Mouse (Mus musculus) heart, embryonic 11.5 days (tissue): Measurements from ENCODE around the gene Hecw2. TPM values are rescaled to one million over a fixed set of nuclear protein-coding genes. Genes with fewer than 3 reads are reported as not detected.

Source experiments
- ATAC-seq: fragments of 200-750 bp; cut with Nextera tagmentation; replicated peaks from 2 replicates; pipeline ENCODE4 v1.8.0; 2017; ENCODE audit warnings: moderate library complexity; ENCODE audit not compliant: insufficient number of reproducible peaks, low FRiP score, low TSS enrichment
- H3K27ac ChIP-seq: fragments of 300-500 bp; sonication (generic); 2 replicates; pipeline ENCODE4 v1.5.1; 2014; ENCODE audit warnings: mild to moderate bottlenecking, low read depth, low read length
- H3K27me3 ChIP-seq: fragments of 300-500 bp; sonication (generic); 2 replicates; pipeline ENCODE4 v1.6.1; 2014; ENCODE audit warnings: mild to moderate bottlenecking, low read length, mixed read lengths; ENCODE audit not compliant: control insufficient read depth, insufficient read depth
- H3K36me3 ChIP-seq: fragments of 300-500 bp; sonication (generic); 2 replicates; pipeline ENCODE4 v1.6.1; 2014; ENCODE audit warnings: mild to moderate bottlenecking, low read length, moderate library complexity, mixed read lengths; ENCODE audit not compliant: control insufficient read depth, insufficient read depth
- H3K4me1 ChIP-seq: fragments of 300-500 bp; sonication (generic); 2 replicates; pipeline ENCODE4 v1.6.1; 2014; ENCODE audit warnings: low read length; ENCODE audit not compliant: control insufficient read depth, insufficient read depth
- H3K4me2 ChIP-seq: fragments of 300-500 bp; sonication (generic); 2 replicates; pipeline ENCODE4 v1.6.1; 2014; ENCODE audit warnings: mild to moderate bottlenecking, moderate library complexity
- H3K4me3 ChIP-seq: fragments of 300-500 bp; sonication (generic); 2 replicates; pipeline ENCODE4 v1.5.1; 2014; ENCODE audit warnings: low read depth, low read length
- H3K9ac ChIP-seq: fragments of 300-500 bp; sonication (generic); 2 replicates; pipeline ENCODE4 v1.6.1; 2014; ENCODE audit warnings: mild to moderate bottlenecking, low read depth, low read length, moderate library complexity
- H3K9me3 ChIP-seq: fragments of 300-500 bp; sonication (generic); replicated peaks from 2 replicates; pipeline ENCODE4 v1.6.1; 2016; ENCODE audit warnings: low read length; ENCODE audit not compliant: control insufficient read depth
- WGBS: fragments of 180-500 bp; shearing (Covaris S2); extraction: QIAGEN DNeasy Blood & Tissue Kit; methylation state at CpG from one replicate; pipeline ENCODE4 v1.1.7; 2014; ENCODE audit not compliant: insufficient replicate concordance; 5-methylcytosine and 5-hydroxymethylcytosine counted together
- polyA plus RNA-seq: library from polyadenylated mRNA; unstranded; fragments of >200 nt; fragmentation: Nextera tagmentation; extraction: Ambion mirVana; gene quantifications from 2 replicates; pipeline ENCODE4 v1.2.1, GENCODE M21; 2014

The Hecw2 gene
- polyA plus RNA-seq, 1 experiment from 2014 or later, result 6.5 TPM

GRCm38 (mm10) chr1:53986185-53986892 lies 208.6 kb downstream of the Hecw2 start:
- no peak overlapping the region for H3K27ac ChIP-seq
- no peaks in the 10 kb centered on the region for H3K36me3 ChIP-seq
- no peak overlapping the region for H3K4me3 ChIP-seq
- no peaks in the 10 kb centered on the region for H3K27me3 ChIP-seq
- 72% methylated on average over 8 of the region's 8 CpGs for WGBS
- H3K4me1 ChIP-seq, result peaks cover 9% of the 10 kb centered on the region
- no peak overlapping the region for H3K4me2 ChIP-seq
- H3K9ac ChIP-seq, result no peak overlapping the region
- no peaks in the 10 kb centered on the region for H3K9me3 ChIP-seq
- ATAC-seq, result no peak

- H3K4me1 ChIP-seq, result peaks cover 6% of the 10 kb centered on the region; the same call in 1 of the 2 replicates
- no peaks in the 10 kb centered on the region for H3K9me3 ChIP-seq
- no peaks in the 10 kb centered on the region for H3K36me3 ChIP-seq
- WGBS, result 60% methylated on average over 2 of the region's 2 CpGs
- peak overlapping the region; percentile 73 for H3K27ac ChIP-seq
- peak overlapping the region; percentile 47 for H3K4me2 ChIP-seq
- H3K4me3 ChIP-seq, result peak overlapping the region; percentile 4; the same call in 1 of the 2 replicates
- H3K27me3 ChIP-seq, result no peaks in the 10 kb centered on the region
- peak; percentile 55 for ATAC-seq
- H3K9ac ChIP-seq, result no peak overlapping the region
Measured at GRCm38 (mm10) chr1:53978514-53978831, 216.5 kb downstream of the Hecw2 start.

GRCm38 (mm10) chr1:53977806-53978513 lies 217.0 kb downstream of the Hecw2 start:
- Histone ChIP-seq H3K4me2 (peak overlapping the region; percentile 47), H3K27me3 (no peaks in the 10 kb centered on the region), H3K4me3 (peak overlapping the region; percentile 4; the same call in 1 of the 2 replicates), H3K9ac (peak overlapping the region; percentile 39; the same call in 1 of the 2 replicates), H3K9me3 (no peaks in the 10 kb centered on the region), H3K36me3 (no peaks in the 10 kb centered on the region), H3K27ac (peak overlapping the region; percentile 73), H3K4me1 (peaks cover 4% of the 10 kb centered on the region; the same call in 1 of the 2 replicates)
- no peak for ATAC-seq
- 65% methylated on average over 8 of the region's 8 CpGs for WGBS

- H3K4me3 ChIP-seq, result peak overlapping the region; percentile 11; the same call in 1 of the 2 replicates
- no peaks in the 10 kb centered on the region for H3K36me3 ChIP-seq
- no peaks in the 10 kb centered on the region for H3K9me3 ChIP-seq
- no peaks in the 10 kb centered on the region for H3K27me3 ChIP-seq
- no peak overlapping the region for H3K27ac ChIP-seq
- H3K4me2 ChIP-seq, result peak overlapping the region; percentile 29
- WGBS, result 79% methylated on average over 5 of the region's 5 CpGs
- H3K9ac ChIP-seq, result no peak overlapping the region
- ATAC-seq, result no peak
- H3K4me1 ChIP-seq, result peaks cover 4% of the 10 kb centered on the region; the same call in 1 of the 2 replicates
Measured at GRCm38 (mm10) chr1:53976721-53977120, 218.2 kb downstream of the Hecw2 start.

GRCm38 (mm10) chr1:53976100-53976499 lies 218.9 kb downstream of the Hecw2 start:
- Histone ChIP-seq H3K27ac (no peak overlapping the region), H3K9me3 (no peaks in the 10 kb centered on the region), H3K4me2 (peak overlapping the region; percentile 19), H3K4me3 (no peak overlapping the region), H3K4me1 (peaks cover 4% of the 10 kb centered on the region; the same call in 1 of the 2 replicates), H3K9ac (no peak overlapping the region), H3K27me3 (no peaks in the 10 kb centered on the region), H3K36me3 (no peaks in the 10 kb centered on the region)
- ATAC-seq, result no peak
- WGBS, result 85% methylated on average over 8 of the region's 8 CpGs

GRCm38 (mm10) chr1:53974941-53975340 lies 220.0 kb downstream of the Hecw2 start:
- WGBS, result 62% methylated on average over 4 of the region's 5 CpGs
- no peak for ATAC-seq
- Histone ChIP-seq H3K9me3 (no peaks in the 10 kb centered on the region), H3K4me2 (no peak overlapping the region), H3K4me3 (no peak overlapping the region), H3K27ac (no peak overlapping the region), H3K9ac (no peak overlapping the region), H3K27me3 (no peaks in the 10 kb centered on the region), H3K4me1 (peaks cover 4% of the 10 kb centered on the region; the same call in 1 of the 2 replicates), H3K36me3 (no peaks in the 10 kb centered on the region)

- H3K4me3 ChIP-seq, result no peak overlapping the region
- H3K4me1 ChIP-seq, result no peaks in the 10 kb centered on the region
Measured at GRCm38 (mm10) chr1:53970326-53970977, 224.5 kb downstream of the Hecw2 start.

GRCm38 (mm10) chr1:53952395-53952794 lies 242.6 kb downstream of the Hecw2 start:
- no peak overlapping the region for H3K4me3 ChIP-seq
- WGBS, result 82% methylated on average over 5 of the region's 5 CpGs

More at GRCm38 (mm10) chr1:53970326-53970977, 224.5 kb downstream of the Hecw2 start:
- no peaks in the 10 kb centered on the region for H3K9me3 ChIP-seq
- no peak for ATAC-seq
- 80% methylated on average over 5 of the region's 5 CpGs for WGBS
- H3K36me3 ChIP-seq, result no peaks in the 10 kb centered on the region
- no peak overlapping the region for H3K27ac ChIP-seq
- no peaks in the 10 kb centered on the region for H3K27me3 ChIP-seq
- H3K9ac ChIP-seq, result no peak overlapping the region
- no peak overlapping the region for H3K4me2 ChIP-seq

More at GRCm38 (mm10) chr1:53952395-53952794, 242.6 kb downstream of the Hecw2 start:
- Histone ChIP-seq H3K4me1 (no peaks in the 10 kb centered on the region), H3K4me2 (no peak overlapping the region), H3K9me3 (no peaks in the 10 kb centered on the region), H3K27ac (no peak overlapping the region), H3K36me3 (no peaks in the 10 kb centered on the region), H3K27me3 (no peaks in the 10 kb centered on the region), H3K9ac (no peak overlapping the region)
- ATAC-seq, result no peak
